Mouse (Mus musculus) kidney, embryonic 14.5 days (tissue): ENCODE results near the gene Zmynd15. TPM values are rescaled to one million over a fixed set of nuclear protein-coding genes. Genes with fewer than 3 reads are reported as not detected.
"Not testable (repeated sequence)": the region's sequence is repeated elsewhere in the genome, so short reads cannot be mapped to it uniquely, and the experiment has no call there.

Source experiments
- ATAC-seq: fragments of 200-750 bp; cut with Nextera tagmentation; 2 replicates; pipeline ENCODE4 v1.8.0; 2017; ENCODE audit warnings: moderate number of reproducible peaks, mild to moderate bottlenecking, moderate TSS enrichment, moderate library complexity; ENCODE audit not compliant: low FRiP score, low TSS enrichment
- H3K27ac ChIP-seq: fragments of 300-500 bp; sonication (generic); 2 replicates; pipeline ENCODE4 v1.5.1; 2014; ENCODE audit warnings: low read depth, mild to moderate bottlenecking, low read length, moderate library complexity, mixed read lengths
- H3K27me3 ChIP-seq: fragments of 300-500 bp; sonication (generic); 2 replicates; pipeline ENCODE4 v1.6.1; 2014; ENCODE audit warnings: mild to moderate bottlenecking, low read length; ENCODE audit not compliant: control insufficient read depth, insufficient read depth
- H3K36me3 ChIP-seq: fragments of 300-500 bp; sonication (generic); 2 replicates; pipeline ENCODE4 v1.6.1; 2014; ENCODE audit warnings: low read length, mixed read lengths; ENCODE audit not compliant: control insufficient read depth, insufficient read depth
- H3K4me1 ChIP-seq: fragments of 300-500 bp; sonication (generic); 2 replicates; pipeline ENCODE4 v1.6.1; 2014; ENCODE audit warnings: low read length, mixed read lengths; ENCODE audit not compliant: control insufficient read depth, insufficient read depth
- H3K4me2 ChIP-seq: fragments of 300-500 bp; sonication (generic); replicated peaks from 2 replicates; pipeline ENCODE4 v1.6.1; 2014; ENCODE audit warnings: low read depth, mild to moderate bottlenecking, low read length
- H3K4me3 ChIP-seq: fragments of 300-500 bp; sonication (generic); 2 replicates; pipeline ENCODE4 v1.5.1; 2014; ENCODE audit warnings: mild to moderate bottlenecking, low read length
- H3K9ac ChIP-seq: fragments of 300-500 bp; sonication (generic); 2 replicates; pipeline ENCODE4 v1.6.1; 2014; ENCODE audit warnings: low read depth, mild to moderate bottlenecking, low read length, moderate library complexity
- H3K9me3 ChIP-seq: fragments of 300-500 bp; sonication (generic); 2 replicates; pipeline ENCODE4 v1.6.1; 2016; ENCODE audit warnings: low read length; ENCODE audit not compliant: control insufficient read depth
- WGBS: fragments of 180-500 bp; shearing (Covaris S2); extraction: QIAGEN DNeasy Blood & Tissue Kit; methylation state at CpG from one replicate; pipeline ENCODE4 v1.1.7; 2014; 5-methylcytosine and 5-hydroxymethylcytosine counted together
- polyA plus RNA-seq: library from polyadenylated mRNA; unstranded; fragments of >200 nt; fragmentation: Nextera tagmentation; extraction: Ambion mirVana; gene quantifications from 2 replicates; pipeline ENCODE4 v1.2.1, GENCODE M21; 2014

The Zmynd15 gene
- polyA plus RNA-seq: 0.33 and 0.88 TPM in 2 replicates

- Histone ChIP-seq H3K9me3 (no peaks in the 10 kb centered on the region), H3K36me3 (peaks cover 3% of the 10 kb centered on the region; the same call in 1 of the 2 replicates), H3K4me1 (peaks cover 9% of the 10 kb centered on the region; the same call in 1 of the 2 replicates), H3K4me2 (peak within 1 kb of the TSS; percentile 98), H3K9ac (peak within 1 kb of the TSS; percentile 55), H3K4me3 (peak within 1 kb of the TSS; percentile 60), H3K27ac (no peak within 1 kb of the TSS), H3K27me3 (peaks cover 21% of the 10 kb centered on the region)
- WGBS: 18% methylated on average over 32 of the region's 32 CpGs
- no peak for ATAC-seq
These were observed at the start of gene Zmynd15 for GRCm38 (mm10) chr11:70458688-70459600. TSS of gene Zmynd15 (plus strand) at chr11:70459433.

- Histone ChIP-seq H3K27me3 (no peaks in the 10 kb centered on the region), H3K4me3 (peak within 1 kb of the TSS; percentile 92), H3K36me3 (peaks cover 17% of the 10 kb centered on the region; the same call in 1 of the 2 replicates), H3K9ac (peak within 1 kb of the TSS; percentile 95), H3K9me3 (no peaks in the 10 kb centered on the region), H3K27ac (peak within 1 kb of the TSS; percentile 63), H3K4me2 (peak within 1 kb of the TSS; percentile 86), H3K4me1 (peaks cover 13% of the 10 kb centered on the region)
- peak; percentile 99 for ATAC-seq
- WGBS: under 1% methylated on average over 59 of the region's 59 CpGs
These were observed 49.5 kb upstream of the Zmynd15 start, which contains the start of gene Pelp1 for GRCm38 (mm10) chr11:70409594-70410296. TSS of gene Pelp1 (minus strand) at chr11:70410031.

- peak overlapping the region; percentile 95; the same call in 1 of the 2 replicates for H3K9ac ChIP-seq
- ATAC-seq: no peak; the same call in 1 of the 2 replicates
- peak overlapping the region; percentile 92 for H3K4me3 ChIP-seq
- H3K36me3 ChIP-seq: peaks cover 12% of the 10 kb centered on the region; the same call in 1 of the 2 replicates
- WGBS: 64% methylated on average over 6 of the region's 6 CpGs
- H3K9me3 ChIP-seq: no peaks in the 10 kb centered on the region
- peaks cover 13% of the 10 kb centered on the region for H3K4me1 ChIP-seq
- H3K27ac ChIP-seq: 0 out of 2 replicates have a peak overlapping the region, but pooled peaks have one; percentile 63
- peak overlapping the region; percentile 86 for H3K4me2 ChIP-seq
- no peaks in the 10 kb centered on the region for H3K27me3 ChIP-seq
These were observed 49.0 kb upstream of the Zmynd15 start for GRCm38 (mm10) chr11:70410297-70410643.

GRCm38 (mm10) chr11:70412591-70412990 is 46.6 kb upstream of the Zmynd15 start:
- no peak for ATAC-seq
- H3K4me2 ChIP-seq: no peak overlapping the region
- WGBS: 80% methylated on average over 5 of the region's 5 CpGs
- H3K4me3 ChIP-seq: no peak overlapping the region
- no peak overlapping the region for H3K9ac ChIP-seq
- no peaks in the 10 kb centered on the region for H3K27me3 ChIP-seq
- no peak overlapping the region for H3K27ac ChIP-seq
- H3K4me1 ChIP-seq: peaks cover 13% of the 10 kb centered on the region
- H3K36me3 ChIP-seq: peaks cover under 1% of the 10 kb centered on the region; the same call in 1 of the 2 replicates
- no peaks in the 10 kb centered on the region for H3K9me3 ChIP-seq

GRCm38 (mm10) chr11:70413961-70414360 is 45.3 kb upstream of the Zmynd15 start:
- ATAC-seq: no peak
- Histone ChIP-seq H3K4me1 (peaks cover 1% of the 10 kb centered on the region), H3K9ac (no peak overlapping the region), H3K27ac (no peak overlapping the region), H3K27me3 (no peaks in the 10 kb centered on the region), H3K36me3 (no peaks in the 10 kb centered on the region), H3K4me3 (no peak overlapping the region), H3K9me3 (no peaks in the 10 kb centered on the region), H3K4me2 (no peak overlapping the region)
- WGBS: 8% methylated on average over 3 of the region's 3 CpGs

- WGBS: 62% methylated on average over 4 of the region's 4 CpGs
- Histone ChIP-seq H3K4me3 (no peak overlapping the region), H3K27me3 (no peaks in the 10 kb centered on the region), H3K4me1 (no peaks in the 10 kb centered on the region), H3K36me3 (no peaks in the 10 kb centered on the region), H3K9ac (no peak overlapping the region), H3K4me2 (no peak overlapping the region), H3K27ac (no peak overlapping the region), H3K9me3 (no peaks in the 10 kb centered on the region)
- no peak for ATAC-seq
These were observed 41.0 kb upstream of the Zmynd15 start for GRCm38 (mm10) chr11:70418199-70418598.

- ATAC-seq: no peak
These were observed 39.7 kb upstream of the Zmynd15 start for GRCm38 (mm10) chr11:70419486-70419885.

GRCm38 (mm10) chr11:70426598-70426997 is 32.6 kb upstream of the Zmynd15 start:
- not testable (repeated sequence) for H3K9me3 ChIP-seq, H3K9ac ChIP-seq, H3K27me3 ChIP-seq, ATAC-seq, H3K4me1 ChIP-seq, H3K27ac ChIP-seq, H3K36me3 ChIP-seq, H3K4me2 ChIP-seq, H3K4me3 ChIP-seq
- WGBS: 79% methylated on average over 6 of the region's 6 CpGs

More at GRCm38 (mm10) chr11:70419486-70419885, 39.7 kb upstream of the Zmynd15 start:
- H3K4me2 ChIP-seq: no peak overlapping the region
- H3K36me3 ChIP-seq: no peaks in the 10 kb centered on the region
- whole genome bisulfite sequencing: 52% methylated on average over 5 of the region's 5 CpGs
- H3K4me3 ChIP-seq: no peak overlapping the region
- H3K9me3 ChIP-seq: no peaks in the 10 kb centered on the region
- no peaks in the 10 kb centered on the region for H3K4me1 ChIP-seq
- H3K9ac ChIP-seq: no peak overlapping the region
- H3K27me3 ChIP-seq: no peaks in the 10 kb centered on the region
- no peak overlapping the region for H3K27ac ChIP-seq
